Mouse (Mus musculus) CH12.LX (cell line): ENCODE results near the gene Galnt9. TPM values are rescaled to one million over a fixed set of nuclear protein-coding genes. Genes with fewer than 3 reads are reported as not detected.

Experiments
- DNase-seq: peaks from one replicate; pipeline ENCODE4 v3.0.0-alpha.2; 2013; ENCODE audit errors: extremely low read depth
- H3K27ac ChIP-seq: 2 replicates; pipeline ENCODE4 v1.5.1; 2012; ENCODE audit warnings: low read depth, mild to moderate bottlenecking, control low read depth, moderate library complexity; ENCODE audit not compliant: insufficient read depth
- H3K27me3 ChIP-seq: replicated peaks from 2 replicates; pipeline ENCODE3; 2012; ENCODE audit warnings: inconsistent platforms
- H3K36me3 ChIP-seq, 2 experiments: replicated peaks in 1 of 2; 2 replicates each; pipeline versions ENCODE3 to v1.6.1; 2012; ENCODE audit warnings: inconsistent platforms in 1 of 2, low read length in 1 of 2, mild to moderate bottlenecking in 1 of 2, mixed read lengths in 1 of 2, moderate library complexity in 1 of 2; ENCODE audit not compliant: control insufficient read depth in 1 of 2, insufficient read depth in 1 of 2
- H3K4me1 ChIP-seq, 2 experiments: 2 replicates each; pipeline ENCODE4 v1.6.1; 2012; ENCODE audit warnings: inconsistent platforms in 1 of 2, moderate library complexity in 1 of 2; ENCODE audit not compliant: insufficient read depth in 2 of 2, control insufficient read depth in 1 of 2
- H3K4me2 ChIP-seq: 2 replicates; pipeline ENCODE4 v1.6.1; 2012; ENCODE audit warnings: low read depth, mild to moderate bottlenecking, control low read depth; ENCODE audit not compliant: poor library complexity, insufficient read depth, severe bottlenecking
- H3K4me3 ChIP-seq, 3 experiments: fragments of 150-350 bp in 1 of 3; sonication (generic) in 1 of 3; replicated peaks in 1 of 3; 2 replicates each; pipeline versions ENCODE3 to v1.5.1; 2011 to 2012; ENCODE audit warnings: low read depth in 2 of 3, low read length in 2 of 3, mild to moderate bottlenecking in 2 of 3, moderate library complexity in 2 of 3, control low read depth in 1 of 3, improper control_type of control experiment in 1 of 3, inconsistent platforms in 1 of 3, mixed read lengths in 1 of 3; ENCODE audit not compliant: poor library complexity in 1 of 3
- H3K79me2 ChIP-seq: replicated peaks from 2 replicates; pipeline ENCODE4 v1.6.1; 2012; ENCODE audit warnings: mild to moderate bottlenecking, moderate library complexity; ENCODE audit not compliant: control insufficient read depth, poor library complexity, insufficient read depth, severe bottlenecking; ENCODE audit errors: extremely low read depth
- H3K9ac ChIP-seq: 2 replicates; pipeline ENCODE4 v1.6.1; 2012; ENCODE audit warnings: low read depth, mild to moderate bottlenecking, control low read depth, moderate library complexity; ENCODE audit not compliant: insufficient read depth
- H3K9me3 ChIP-seq: replicated peaks from 2 replicates; pipeline ENCODE3; 2012; ENCODE audit warnings: low read length, inconsistent platforms, mixed read lengths
- BHLHE40 ChIP-seq: IDR thresholded peaks from 2 replicates; pipeline ENCODE4 v1.6.1; 2011; ENCODE audit warnings: mild to moderate bottlenecking, low read depth, low read length, improper control_type of control experiment
- CHD2 ChIP-seq: IDR thresholded peaks from 2 replicates; pipeline ENCODE4 v1.6.1; 2011; ENCODE audit warnings: low read length, improper control_type of control experiment
- CTCF ChIP-seq, 2 experiments: IDR thresholded peaks in 1 of 2; conservative IDR thresholded peaks in 1 of 2; 2 replicates each; pipeline ENCODE4 v1.5.1; 2011 to 2012; ENCODE audit warnings: low read depth in 2 of 2, low read length in 2 of 2, improper control_type of control experiment in 1 of 2, inconsistent platforms in 1 of 2, mild to moderate bottlenecking in 1 of 2, moderate library complexity in 1 of 2
- ELF1 ChIP-seq: IDR thresholded peaks from 2 replicates; pipeline ENCODE4 v1.6.1; 2014; ENCODE audit warnings: low read depth, mild to moderate bottlenecking, inconsistent platforms, low read length, improper control_type of control experiment
- EP300 ChIP-seq: IDR thresholded peaks from 2 replicates; pipeline ENCODE4 v1.6.1; 2011; ENCODE audit warnings: low read length, improper control_type of control experiment
- HCFC1 ChIP-seq: IDR thresholded peaks from 2 replicates; pipeline ENCODE4 v1.6.1; 2012; ENCODE audit warnings: low read depth, mild to moderate bottlenecking, inconsistent platforms, low read length, improper control_type of control experiment
- JUN ChIP-seq: IDR thresholded peaks from 2 replicates; pipeline ENCODE4 v1.6.1; 2011; ENCODE audit warnings: low read depth, mild to moderate bottlenecking, low read length, improper control_type of control experiment, moderate library complexity; ENCODE audit not compliant: insufficient read depth
- JUND ChIP-seq: conservative IDR thresholded peaks from 2 replicates; pipeline ENCODE4 v1.6.1; 2011; ENCODE audit warnings: low read depth, low read length, improper control_type of control experiment
- MAX ChIP-seq: IDR thresholded peaks from 2 replicates; pipeline ENCODE4 v1.6.1; 2011; ENCODE audit warnings: low read length, improper control_type of control experiment
- MAZ ChIP-seq: IDR thresholded peaks from 2 replicates; pipeline ENCODE4 v1.6.1; 2012; ENCODE audit warnings: low read depth, mild to moderate bottlenecking, inconsistent platforms, low read length, improper control_type of control experiment, moderate library complexity
- MXI1 ChIP-seq: IDR thresholded peaks from 2 replicates; pipeline ENCODE4 v1.6.1; 2011; ENCODE audit warnings: mild to moderate bottlenecking, low read depth, low read length, improper control_type of control experiment
- NELFE ChIP-seq: IDR thresholded peaks from 2 replicates; pipeline ENCODE4 v1.6.1; 2011; ENCODE audit warnings: low read depth, low read length, improper control_type of control experiment
- POLR2A ChIP-seq: IDR thresholded peaks from 2 replicates; pipeline ENCODE4 v1.6.1; 2011; ENCODE audit warnings: low read depth, mild to moderate bottlenecking, improper control_type of control experiment, low read length
- POLR2AphosphoS2 ChIP-seq: IDR thresholded peaks from 2 replicates; pipeline ENCODE4 v1.6.1; 2011; ENCODE audit warnings: low read depth, low read length, improper control_type of control experiment
- RAD21 ChIP-seq: IDR thresholded peaks from 2 replicates; pipeline ENCODE4 v1.6.1; 2011; ENCODE audit warnings: low read depth, mild to moderate bottlenecking, low read length, improper control_type of control experiment, moderate library complexity
- SMC3 ChIP-seq: IDR thresholded peaks from 2 replicates; pipeline ENCODE4 v1.6.1; 2011; ENCODE audit warnings: low read depth, low read length, improper control_type of control experiment
- USF1 ChIP-seq: IDR thresholded peaks from 2 replicates; pipeline ENCODE4 v1.6.1; 2014; ENCODE audit warnings: low read depth, mild to moderate bottlenecking, inconsistent platforms, low read length, improper control_type of control experiment
- ZNF384 ChIP-seq: IDR thresholded peaks from 2 replicates; pipeline ENCODE4 v1.6.1; 2012; ENCODE audit warnings: low read depth, low read length, improper control_type of control experiment, inconsistent platforms
- dilution Hi-C: fragments of 300-500 bp; cut with MboI; formaldehyde crosslinking; loops from 2 replicates; pipeline ENCODE4 v1.14.3; 2020; ENCODE audit warnings: low sequenced_read_pairs; ENCODE audit not compliant: extremely low pct_unique_long_range_greater_than_20kb, extremely low pct_ligation_motif_present
- in situ Hi-C: fragments of 300-500 bp; cut with MboI; formaldehyde crosslinking; loops from 3 replicates; pipeline ENCODE4 v1.14.3; 2019; ENCODE audit warnings: low sequenced_read_pairs, low pct_ligation_motif_present, low pct_unique_long_range_greater_than_20kb, mixed read lengths
- polyA plus RNA-seq: library from polyadenylated mRNA; unstranded; fragments of >175 nt; gene quantifications from 2 replicates; pipeline ENCODE4 v1.2.1, GENCODE M21; 2012; ENCODE audit warnings: low read depth; ENCODE audit not compliant: insufficient read length
- total RNA-seq, 2 experiments: library from RNA; depleted of rRNA; stranded (reverse); fragments of 300-350 nt in 1 of 2; fragments of >200 nt in 1 of 2; gene quantifications; 2 replicates each; pipeline ENCODE4 v1.2.3; 2012 to 2014

Galnt9 gene
- total and polyA plus RNA-seq, 3 experiments, result not detected

DNA sequence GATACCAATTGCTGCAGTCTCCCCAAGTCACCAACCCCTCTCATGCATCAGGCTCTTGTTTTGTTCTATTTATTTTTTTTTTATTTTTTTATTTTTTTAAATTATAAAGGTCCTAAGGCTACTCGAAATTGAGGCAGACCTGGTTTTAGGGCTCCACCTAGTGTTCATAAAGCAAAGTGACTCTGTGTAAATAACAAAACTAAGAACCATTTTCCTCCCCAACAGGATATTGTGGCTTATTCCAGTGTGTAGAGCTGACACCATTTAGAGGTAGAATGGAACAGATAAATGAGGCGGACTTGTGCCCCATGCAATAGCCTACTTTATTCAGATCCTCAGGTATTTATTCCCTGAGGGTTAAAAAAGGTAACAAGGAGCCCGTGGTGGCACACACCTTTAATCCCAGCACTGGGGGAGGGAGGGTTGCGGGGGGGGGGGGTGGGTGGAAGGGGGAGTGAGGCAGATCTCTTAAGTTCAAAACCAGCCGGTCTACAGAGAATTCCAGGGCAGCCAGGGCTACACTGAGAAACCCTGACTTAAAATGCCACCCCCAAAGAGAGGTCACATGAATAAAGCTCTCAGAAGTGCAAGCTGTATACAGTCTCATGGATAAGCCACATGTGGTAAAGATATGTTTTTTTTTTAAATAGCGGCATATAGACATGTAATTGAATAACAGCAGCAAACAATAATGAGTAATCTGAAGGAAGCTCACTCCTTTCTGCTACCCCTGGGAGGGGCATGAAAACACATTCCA, 92.0 kb downstream of the Galnt9 start:
- no peak overlapping the region for H3K4me2 ChIP-seq
- no peaks in the 10 kb centered on the region for H3K79me2 ChIP-seq
- H3K4me3 ChIP-seq, result no peak overlapping the region
- DNase-seq, result peak; percentile 33
- no peak overlapping the region for H3K9ac ChIP-seq
- peaks cover 2% of the 10 kb centered on the region for H3K27me3 ChIP-seq
- dilution Hi-C loops, result no loop called here
- H3K9me3 ChIP-seq, result no peaks in the 10 kb centered on the region
- no peak overlapping the region for H3K27ac ChIP-seq
- no peak for TF ChIP-seq MAZ
- no peak for TF ChIP-seq JUND
- no peak for TF ChIP-seq MXI1
- TF ChIP-seq POLR2AphosphoS2, result no peak
- no peak for TF ChIP-seq CHD2
- peak; percentile 68 for TF ChIP-seq SMC3
- no peak for TF ChIP-seq HCFC1
- no peak for TF ChIP-seq ELF1
- TF ChIP-seq RAD21, result peak; percentile 83
- peak; percentile 39 to 83; a peak in 3 of 4 replicates for TF ChIP-seq CTCF (conservative IDR thresholded peaks at IDR 0.05 in 1 of 2, IDR thresholded peaks at IDR 0.05 in 1 of 2; ENCODE audit: low read depth in 2 of 2, low read length in 2 of 2)
- no peak for TF ChIP-seq MAX
- TF ChIP-seq BHLHE40, result no peak
- TF ChIP-seq JUN, result no peak
- peak; percentile 82 for TF ChIP-seq ZNF384
- TF ChIP-seq EP300, result no peak
- no peak for TF ChIP-seq USF1
- no peaks in the 10 kb centered on the region for H3K36me3 ChIP-seq
- in situ Hi-C loops, result loop anchor here (5.0 to 10.0 kb wide), 2 partner anchors 144 to 271 kb away; no protein-coding TSS in a partner anchor
- H3K4me1 ChIP-seq, result peaks cover 2 to 9% of the 10 kb centered on the region in 2 experiments; a peak in 2 of 4 replicates

- Histone ChIP-seq H3K79me2 (no peaks in the 10 kb centered on the region), H3K36me3 (no peaks in the 10 kb centered on the region), H3K9me3 (peaks cover 2% of the 10 kb centered on the region), H3K9ac (no peak overlapping the region), H3K27me3 (peaks cover 2% of the 10 kb centered on the region), H3K4me2 (no peak overlapping the region), H3K27ac (no peak overlapping the region), H3K4me3 (no peak overlapping the region), H3K4me1 (peaks cover 2 to 9% of the 10 kb centered on the region in 2 experiments; a peak in 2 of 4 replicates)
- no peak for DNase-seq
- in situ Hi-C loops, result loop anchor here (5.0 to 10.0 kb wide), 2 partner anchors 146 to 274 kb away; no protein-coding TSS in a partner anchor
- dilution Hi-C loops, result no loop called here
- no peak for TF ChIP-seq POLR2AphosphoS2
- TF ChIP-seq NELFE, result no peak
- TF ChIP-seq RAD21, result no peak
- no peak for TF ChIP-seq CTCF (conservative IDR thresholded peaks at IDR 0.05 in 1 of 2, IDR thresholded peaks at IDR 0.05 in 1 of 2; ENCODE audit: low read depth in 2 of 2, low read length in 2 of 2)
- no peak for TF ChIP-seq ELF1
- TF ChIP-seq POLR2A, result no peak
- TF ChIP-seq EP300, result no peak
- TF ChIP-seq USF1, result no peak
These were observed 94.3 kb downstream of the Galnt9 start for GRCm38 (mm10) chr5:110638306-110639074.
